Mouse (Mus musculus) lung, postnatal 10 days (tissue): ENCODE measurements at regions not wholly inside any gene's neighbourhood (a gene's known extent, or its start where the extent isn't known, plus 50 kb on each side); places are given as distances from the start of the nearest gene placed in this dataset.

ENCODE experiments used
- DNase-seq: peaks from one replicate; pipeline ENCODE4 v3.0.0; 2021

- no peak for DNase-seq
Measured at GRCm38 (mm10) chr2:57916375-57917023, 81.2 kb upstream of the Galnt5 start.

- no peak for DNase-seq
Measured at GRCm38 (mm10) chr2:57917721-57918120, 80.0 kb upstream of the Galnt5 start.

- peak; percentile 31 for DNase-seq
Measured at GRCm38 (mm10) chr2:57919102-57919731, 78.5 kb upstream of the Galnt5 start.

GRCm38 (mm10) chr2:57934062-57934822, 63.4 kb upstream of the Galnt5 start:
- no peak for DNase-seq
